Mouse (Mus musculus): ENCODE measurements around the gene Csdc2. TPM values are rescaled to one million over a fixed set of nuclear protein-coding genes. Genes with fewer than 3 reads are reported as not detected.

Csdc2 gene
- polyA plus RNA-seq, 1 experiment, result 0.80 TPM

- no peaks in the 10 kb centered on the region for H3K4me1 ChIP-seq (ENCODE audit: control insufficient read depth, insufficient read depth, low read length)
- no peak for TF ChIP-seq POLR2A (IDR thresholded peaks at IDR 0.05; ENCODE audit: borderline replicate concordance, control insufficient read depth, low read depth, low read length)
- TF ChIP-seq CTCF (IDR thresholded peaks at IDR 0.05; ENCODE audit: control insufficient read depth, insufficient read depth, low read length), result no peak
- H3K4me3 ChIP-seq (replicated peaks; ENCODE audit: control insufficient read depth, low read depth, low read length), result no peak overlapping the region
- no peak overlapping the region for H3K27ac ChIP-seq (ENCODE audit: control insufficient read depth, insufficient read depth, low read depth, low read length, poor library complexity)
- 87% methylated on average over 10 of the region's 10 CpGs for WGBS
Measured at GRCm38 (mm10) chr15:81939157-81939715, 2.7 kb downstream of the Csdc2 start.

GRCm38 (mm10) chr15:81939774-81940173 lies 3.2 kb downstream of the Csdc2 start:
- WGBS, result 74% methylated on average over 4 of the region's 4 CpGs
- no peak for TF ChIP-seq CTCF (IDR thresholded peaks at IDR 0.05; ENCODE audit: control insufficient read depth, insufficient read depth, low read length)
- no peak for TF ChIP-seq POLR2A (IDR thresholded peaks at IDR 0.05; ENCODE audit: borderline replicate concordance, control insufficient read depth, low read depth, low read length)
- no peak overlapping the region for H3K4me3 ChIP-seq (replicated peaks; ENCODE audit: control insufficient read depth, low read depth, low read length)
- H3K4me1 ChIP-seq (ENCODE audit: control insufficient read depth, insufficient read depth, low read length), result no peaks in the 10 kb centered on the region
- no peak overlapping the region for H3K27ac ChIP-seq (ENCODE audit: control insufficient read depth, insufficient read depth, low read depth, low read length, poor library complexity)

GRCm38 (mm10) chr15:81940219-81940618 lies 3.7 kb downstream of the Csdc2 start:
- H3K4me1 ChIP-seq (ENCODE audit: control insufficient read depth, insufficient read depth, low read length), result no peaks in the 10 kb centered on the region
- H3K4me3 ChIP-seq (replicated peaks; ENCODE audit: control insufficient read depth, low read depth, low read length), result no peak overlapping the region
- TF ChIP-seq POLR2A (IDR thresholded peaks at IDR 0.05; ENCODE audit: borderline replicate concordance, control insufficient read depth, low read depth, low read length) (no peak), CTCF (IDR thresholded peaks at IDR 0.05; ENCODE audit: control insufficient read depth, insufficient read depth, low read length) (no peak)
- no peak overlapping the region for H3K27ac ChIP-seq (ENCODE audit: control insufficient read depth, insufficient read depth, low read depth, low read length, poor library complexity)
- WGBS, result 82% methylated on average over 5 of the region's 5 CpGs

GRCm38 (mm10) chr15:81941010-81941409 lies 4.5 kb downstream of the Csdc2 start:
- Histone ChIP-seq H3K4me1 (ENCODE audit: control insufficient read depth, insufficient read depth, low read length) (no peaks in the 10 kb centered on the region), H3K4me3 (replicated peaks; ENCODE audit: control insufficient read depth, low read depth, low read length) (no peak overlapping the region), H3K27ac (ENCODE audit: control insufficient read depth, insufficient read depth, low read depth, low read length, poor library complexity) (no peak overlapping the region)
- WGBS, result 95% methylated on average over 2 of the region's 2 CpGs
- no peak for TF ChIP-seq CTCF (IDR thresholded peaks at IDR 0.05; ENCODE audit: control insufficient read depth, insufficient read depth, low read length)
- no peak for TF ChIP-seq POLR2A (IDR thresholded peaks at IDR 0.05; ENCODE audit: borderline replicate concordance, control insufficient read depth, low read depth, low read length)

GRCm38 (mm10) chr15:81943176-81943749 lies 6.7 kb downstream of the Csdc2 start:
- no peaks in the 10 kb centered on the region for H3K4me1 ChIP-seq (ENCODE audit: control insufficient read depth, insufficient read depth, low read length)
- no peak for TF ChIP-seq CTCF (IDR thresholded peaks at IDR 0.05; ENCODE audit: control insufficient read depth, insufficient read depth, low read length)
- no peak for TF ChIP-seq POLR2A (IDR thresholded peaks at IDR 0.05; ENCODE audit: borderline replicate concordance, control insufficient read depth, low read depth, low read length)
- no peak overlapping the region for H3K4me3 ChIP-seq (replicated peaks; ENCODE audit: control insufficient read depth, low read depth, low read length)
- no peak overlapping the region for H3K27ac ChIP-seq (ENCODE audit: control insufficient read depth, insufficient read depth, low read depth, low read length, poor library complexity)
- 65% methylated on average over 9 of the region's 9 CpGs for WGBS

- WGBS, result 70% methylated on average over 10 of the region's 10 CpGs
- Histone ChIP-seq H3K4me3 (replicated peaks; ENCODE audit: control insufficient read depth, low read depth, low read length) (no peak overlapping the region), H3K27ac (ENCODE audit: control insufficient read depth, insufficient read depth, low read depth, low read length, poor library complexity) (no peak overlapping the region), H3K4me1 (ENCODE audit: control insufficient read depth, insufficient read depth, low read length) (no peaks in the 10 kb centered on the region)
- no peak for TF ChIP-seq POLR2A (IDR thresholded peaks at IDR 0.05; ENCODE audit: borderline replicate concordance, control insufficient read depth, low read depth, low read length)
- no peak for TF ChIP-seq CTCF (IDR thresholded peaks at IDR 0.05; ENCODE audit: control insufficient read depth, insufficient read depth, low read length)
Measured at GRCm38 (mm10) chr15:81949076-81949475, 12.5 kb downstream of the Csdc2 start.

GRCm38 (mm10) chr15:81949476-81950131 lies 13.0 kb downstream of the Csdc2 start:
- Histone ChIP-seq H3K4me3 (replicated peaks; ENCODE audit: control insufficient read depth, low read depth, low read length) (no peak overlapping the region), H3K4me1 (ENCODE audit: control insufficient read depth, insufficient read depth, low read length) (no peaks in the 10 kb centered on the region), H3K27ac (ENCODE audit: control insufficient read depth, insufficient read depth, low read depth, low read length, poor library complexity) (no peak overlapping the region)
- WGBS, result 80% methylated on average over 11 of the region's 11 CpGs
- TF ChIP-seq POLR2A (IDR thresholded peaks at IDR 0.05; ENCODE audit: borderline replicate concordance, control insufficient read depth, low read depth, low read length), result no peak
- TF ChIP-seq CTCF (IDR thresholded peaks at IDR 0.05; ENCODE audit: control insufficient read depth, insufficient read depth, low read length), result no peak

- no peak overlapping the region for H3K27ac ChIP-seq (ENCODE audit: control insufficient read depth, insufficient read depth, low read depth, low read length, poor library complexity)
Measured at GRCm38 (mm10) chr15:81950716-81951115, 14.2 kb downstream of the Csdc2 start.

More at GRCm38 (mm10) chr15:81950716-81951115, 14.2 kb downstream of the Csdc2 start:
- TF ChIP-seq POLR2A (IDR thresholded peaks at IDR 0.05; ENCODE audit: borderline replicate concordance, control insufficient read depth, low read depth, low read length) (no peak), CTCF (IDR thresholded peaks at IDR 0.05; ENCODE audit: control insufficient read depth, insufficient read depth, low read length) (no peak)
- no peak overlapping the region for H3K4me3 ChIP-seq (replicated peaks; ENCODE audit: control insufficient read depth, low read depth, low read length)
- WGBS, result 81% methylated on average over 5 of the region's 5 CpGs
- no peaks in the 10 kb centered on the region for H3K4me1 ChIP-seq (ENCODE audit: control insufficient read depth, insufficient read depth, low read length)
